Mouse (Mus musculus): ENCODE results near the gene Rit1. TPM values are rescaled to one million over a fixed set of nuclear protein-coding genes. Genes with fewer than 3 reads are reported as not detected.

Gene Rit1
- polyA plus RNA-seq (2012; rRNA removed; ENCODE audit: low replicate concordance) = 67.4 and 70.4 TPM in 2 replicates

GRCm38 (mm10) chr3:88716399-88717197 lies at the start of gene Rit1:
TSS of gene Rit1 (plus strand) at chr3:88716838.

GRCm38 (mm10) chr3:88684980-88685941 lies 31.4 kb upstream of the Rit1 start, which contains the start of gene Khdc4:
TSS of gene Khdc4 (plus strand) at chr3:88685803.

GRCm38 (mm10) chr3:88774939-88775841 lies 58.6 kb downstream of the Rit1 start, which contains the start of gene Syt11:
TSS of gene Syt11 (minus strand) at chr3:88775164.

Other genes with a start within 250 kb of the Rit1 start
- gene Lmna, start 206.9 kb upstream of the Rit1 start, polyA plus RNA-seq (2012; rRNA removed; ENCODE audit: low replicate concordance) = 140 and 285 TPM in 2 replicates
- 0.56 and 12.0 TPM in 2 replicates for gene Mex3a, start 184.4 kb upstream of the Rit1 start, polyA plus RNA-seq (2012; rRNA removed; ENCODE audit: low replicate concordance)
- 0.40 and 40.0 TPM in 2 replicates for gene Rab25, start 168.5 kb upstream of the Rit1 start, polyA plus RNA-seq (2012; rRNA removed; ENCODE audit: low replicate concordance)
- gene Lamtor2, start 163.8 kb upstream of the Rit1 start, polyA plus RNA-seq (2012; rRNA removed; ENCODE audit: low replicate concordance) = 148 and 176 TPM in 2 replicates
- 63.5 and 103 TPM in 2 replicates for gene Ubqln4, start 163.1 kb upstream of the Rit1 start, polyA plus RNA-seq (2012; rRNA removed; ENCODE audit: low replicate concordance)
- gene Ssr2, start 141.0 kb upstream of the Rit1 start, polyA plus RNA-seq (2012; rRNA removed; ENCODE audit: low replicate concordance) = 270 and 325 TPM in 2 replicates
- 76.8 and 130 TPM in 2 replicates for gene Arhgef2, start 110.9 kb upstream of the Rit1 start, polyA plus RNA-seq (2012; rRNA removed; ENCODE audit: low replicate concordance)
- not detected in 2 replicates for gene Rxfp4, start 63.7 kb upstream of the Rit1 start, polyA plus RNA-seq (2012; rRNA removed; ENCODE audit: low replicate concordance)
- 54.5 and 72.5 TPM in 2 replicates for gene Khdc4, start 31.0 kb upstream of the Rit1 start, polyA plus RNA-seq (2012; rRNA removed; ENCODE audit: low replicate concordance)
- 8.3 and 20.2 TPM in 2 replicates for gene Syt11, start 58.3 kb downstream of the Rit1 start, polyA plus RNA-seq (2012; rRNA removed; ENCODE audit: low replicate concordance)
- gene Gon4l, start 118.4 kb downstream of the Rit1 start, polyA plus RNA-seq (2012; rRNA removed; ENCODE audit: low replicate concordance) = 12.1 and 20.0 TPM in 2 replicates
- gene Msto1, start 197.2 kb downstream of the Rit1 start, polyA plus RNA-seq (2012; rRNA removed; ENCODE audit: low replicate concordance) = 38.9 and 47.2 TPM in 2 replicates
- 9.7 and 15.2 TPM in 2 replicates for gene Ash1l, start 233.8 kb downstream of the Rit1 start, polyA plus RNA-seq (2012; rRNA removed; ENCODE audit: low replicate concordance)
- gene Dap3, start 234.3 kb downstream of the Rit1 start, polyA plus RNA-seq (2012; rRNA removed; ENCODE audit: low replicate concordance) = 57.8 and 63.5 TPM in 2 replicates

Data from subcutaneous adipose tissue, adult 2 months (tissue).